Mouse (Mus musculus) forebrain, embryonic 16.5 days (tissue): Measurements from ENCODE around the gene Brca1. TPM values are rescaled to one million over a fixed set of nuclear protein-coding genes. Genes with fewer than 3 reads are reported as not detected.
"Not testable (repeated sequence)": the region's sequence is repeated elsewhere in the genome, so short reads cannot be mapped to it uniquely, and the experiment has no call there.

ENCODE experiments used
- ATAC-seq: fragments of 200-750 bp; cut with Nextera tagmentation; 2 replicates; pipeline ENCODE4 v1.8.0; 2017; ENCODE audit warnings: mild to moderate bottlenecking, moderate library complexity
- H3K27ac ChIP-seq: fragments of 300-500 bp; sonication (generic); 2 replicates; pipeline ENCODE4 v1.5.1; 2014; ENCODE audit warnings: low read length, control low read depth
- H3K27me3 ChIP-seq: fragments of 300-500 bp; sonication (generic); replicated peaks from 2 replicates; pipeline ENCODE4 v1.6.1; 2014; ENCODE audit warnings: low read length; ENCODE audit not compliant: control insufficient read depth, insufficient read depth
- H3K36me3 ChIP-seq: fragments of 300-500 bp; sonication (generic); 2 replicates; pipeline ENCODE4 v1.6.1; 2014; ENCODE audit not compliant: control insufficient read depth, insufficient read depth
- H3K4me1 ChIP-seq: fragments of 300-500 bp; sonication (generic); replicated peaks from 2 replicates; pipeline ENCODE4 v1.6.1; 2014; ENCODE audit warnings: low read length; ENCODE audit not compliant: control insufficient read depth, insufficient read depth
- H3K4me2 ChIP-seq: fragments of 300-500 bp; sonication (generic); 2 replicates; pipeline ENCODE4 v1.6.1; 2014; ENCODE audit warnings: mild to moderate bottlenecking, low read length, control low read depth
- H3K4me3 ChIP-seq: fragments of 300-500 bp; sonication (generic); replicated peaks from 2 replicates; pipeline ENCODE4 v1.5.1; 2014; ENCODE audit warnings: mild to moderate bottlenecking, low read length, control low read depth
- H3K9ac ChIP-seq: fragments of 300-500 bp; sonication (generic); replicated peaks from 2 replicates; pipeline ENCODE4 v1.6.1; 2014; ENCODE audit warnings: low read depth, low read length, control low read depth
- H3K9me3 ChIP-seq: fragments of 300-500 bp; sonication (generic); 2 replicates; pipeline ENCODE4 v1.6.1; 2016; ENCODE audit warnings: low read length; ENCODE audit not compliant: control insufficient read depth
- WGBS: fragments of 180-500 bp; shearing (Covaris S2); extraction: QIAGEN DNeasy Blood & Tissue Kit; methylation state at CpG from one replicate; pipeline ENCODE4 v1.1.7; 2014; 5-methylcytosine and 5-hydroxymethylcytosine counted together
- polyA plus RNA-seq: library from polyadenylated mRNA; unstranded; fragments of >200 nt; fragmentation: Nextera tagmentation; extraction: Ambion mirVana; gene quantifications from 2 replicates; pipeline ENCODE4 v1.2.1, GENCODE M21; 2015

The Brca1 gene
- polyA plus RNA-seq, 1 experiment from 2014 or later, result 5.4 TPM

DNA sequence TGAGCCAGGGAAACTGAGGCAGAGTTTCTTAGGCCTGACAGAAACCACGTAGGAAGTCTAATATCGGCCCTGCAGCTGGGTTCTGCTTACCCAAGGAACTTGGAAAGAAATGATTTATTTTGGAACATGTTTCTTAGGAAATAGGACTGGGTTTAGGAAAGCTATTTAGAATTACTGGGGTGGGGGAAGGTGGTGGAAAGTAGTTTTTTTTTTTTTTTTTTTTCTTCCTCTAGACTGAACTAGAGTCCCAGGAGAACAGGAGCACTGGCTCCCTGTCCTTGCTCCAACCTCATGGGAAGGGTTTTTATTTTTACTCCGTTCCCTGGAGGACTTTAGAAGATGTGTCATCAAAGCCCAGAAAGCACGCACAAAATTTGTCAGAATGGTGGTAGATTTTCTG, 82.6 kb downstream of the Brca1 start:
- peak overlapping the region; percentile 71 for H3K4me3 ChIP-seq
- H3K4me2 ChIP-seq, result peak overlapping the region; percentile 89
- WGBS, result 65% methylated on average over 4 of the region's 4 CpGs
- H3K27me3 ChIP-seq, result no peaks in the 10 kb centered on the region
- H3K27ac ChIP-seq, result no peak overlapping the region
- H3K9me3 ChIP-seq, result no peaks in the 10 kb centered on the region
- ATAC-seq, result no peak
- H3K9ac ChIP-seq, result peak overlapping the region; percentile 80
- H3K4me1 ChIP-seq, result peaks cover 34% of the 10 kb centered on the region
- H3K36me3 ChIP-seq, result no peaks in the 10 kb centered on the region

- Histone ChIP-seq H3K4me2 (peak overlapping the region; percentile 89), H3K4me3 (peak overlapping the region; percentile 71), H3K36me3 (no peaks in the 10 kb centered on the region), H3K27ac (peak overlapping the region; percentile 76; the same call in 1 of the 2 replicates), H3K27me3 (no peaks in the 10 kb centered on the region), H3K9me3 (no peaks in the 10 kb centered on the region), H3K4me1 (peaks cover 39% of the 10 kb centered on the region), H3K9ac (peak overlapping the region; percentile 80)
- WGBS, result 2% methylated on average over 13 of the region's 13 CpGs
- ATAC-seq, result no peak; the same call in 1 of the 2 replicates
Observed at GRCm38 (mm10) chr11:101468731-101469130, 83.0 kb downstream of the Brca1 start.

DNA sequence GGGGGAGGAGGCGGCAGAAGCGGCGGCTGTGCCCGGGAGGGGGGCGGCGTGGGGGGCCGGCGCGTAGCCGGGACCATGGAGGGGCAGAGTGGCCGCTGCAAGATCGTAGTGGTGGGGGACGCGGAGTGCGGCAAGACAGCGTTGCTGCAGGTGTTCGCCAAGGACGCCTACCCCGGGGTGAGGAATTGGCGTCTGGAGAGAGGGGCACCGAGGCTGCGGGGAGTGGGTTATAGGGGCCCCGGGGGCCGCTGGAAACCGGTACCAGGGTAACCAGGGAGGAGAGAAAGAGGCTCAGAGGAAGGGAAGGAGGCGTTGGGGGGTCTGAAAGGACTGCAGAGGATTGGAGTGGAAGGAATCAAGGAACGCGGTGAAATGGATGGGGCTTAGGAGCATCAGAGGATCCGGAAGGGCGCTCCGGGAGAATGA, 83.5 kb downstream of the Brca1 start:
- H3K27me3 ChIP-seq, result no peaks in the 10 kb centered on the region
- H3K4me2 ChIP-seq, result peak overlapping the region; percentile 89
- peak overlapping the region; percentile 71 for H3K4me3 ChIP-seq
- under 1% methylated on average over 30 of the region's 31 CpGs for WGBS
- no peaks in the 10 kb centered on the region for H3K36me3 ChIP-seq
- no peaks in the 10 kb centered on the region for H3K9me3 ChIP-seq
- H3K4me1 ChIP-seq, result peaks cover 43% of the 10 kb centered on the region
- H3K27ac ChIP-seq, result peak overlapping the region; percentile 76
- ATAC-seq, result peak; percentile 15
- peak overlapping the region; percentile 80 for H3K9ac ChIP-seq

- peak overlapping the region; percentile 89 for H3K4me2 ChIP-seq
- peak overlapping the region; percentile 76 for H3K27ac ChIP-seq
- WGBS, result under 1% methylated on average over 53 of the region's 54 CpGs
- H3K9ac ChIP-seq, result peak overlapping the region; percentile 80
- H3K27me3 ChIP-seq, result no peaks in the 10 kb centered on the region
- no peaks in the 10 kb centered on the region for H3K9me3 ChIP-seq
- no peaks in the 10 kb centered on the region for H3K36me3 ChIP-seq
- H3K4me3 ChIP-seq, result peak overlapping the region; percentile 71
- peaks cover 47% of the 10 kb centered on the region for H3K4me1 ChIP-seq
- peak; percentile 68 for ATAC-seq
Observed at GRCm38 (mm10) chr11:101467477-101468262, 84.1 kb downstream of the Brca1 start.

DNA sequence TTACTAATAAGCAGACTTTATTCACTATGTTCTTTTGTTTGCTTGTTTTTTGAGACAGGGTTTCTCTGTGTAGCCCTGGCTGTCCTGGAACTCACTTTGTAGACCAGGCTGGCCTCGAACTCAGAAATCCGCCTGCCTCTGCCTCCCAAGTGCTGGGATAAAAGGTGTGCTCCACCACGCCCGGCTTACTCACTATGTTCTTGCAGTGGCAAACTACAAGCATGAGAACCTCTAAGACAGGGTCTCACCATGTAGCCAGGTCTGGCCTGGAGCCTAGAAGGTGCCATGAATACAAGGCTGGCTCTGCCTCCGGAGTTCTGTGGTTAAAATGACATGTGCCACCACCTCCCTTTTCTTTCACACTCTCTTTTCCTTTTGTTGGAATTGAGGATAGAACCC, 85.2 kb downstream of the Brca1 start:
- ATAC-seq, H3K9me3 ChIP-seq, H3K9ac ChIP-seq, H3K36me3 ChIP-seq, H3K27me3 ChIP-seq, H3K27ac ChIP-seq: not testable (repeated sequence)
- Histone ChIP-seq H3K4me1 (peaks cover 52% of the 10 kb centered on the region), H3K4me2 (peak overlapping the region; percentile 67), H3K4me3 (peak overlapping the region; percentile 94)
- 59% methylated on average over 5 of the region's 5 CpGs for WGBS

GRCm38 (mm10) chr11:101465869-101466551, 85.7 kb downstream of the Brca1 start, which contains the start of gene Vat1:
Gene Vat1 (minus strand): TSS chr11:101466230.
- H3K27me3 ChIP-seq, result no peaks in the 10 kb centered on the region
- H3K4me2 ChIP-seq, result peak within 1 kb of the TSS; percentile 89
- 1% methylated on average over 60 of the region's 60 CpGs for WGBS
- H3K9ac ChIP-seq, result peak within 1 kb of the TSS; percentile 95
- peak within 1 kb of the TSS; percentile 94 for H3K4me3 ChIP-seq
- peak; percentile 61 for ATAC-seq
- H3K9me3 ChIP-seq, result no peaks in the 10 kb centered on the region
- peaks cover 52% of the 10 kb centered on the region for H3K4me1 ChIP-seq
- peaks cover 7% of the 10 kb centered on the region; the same call in 1 of the 2 replicates for H3K36me3 ChIP-seq
- peak within 1 kb of the TSS; percentile 89 for H3K27ac ChIP-seq

GRCm38 (mm10) chr11:101465101-101465868, 86.5 kb downstream of the Brca1 start:
- H3K27ac ChIP-seq, result peak overlapping the region; percentile 89
- no peaks in the 10 kb centered on the region for H3K9me3 ChIP-seq
- peak; percentile 49 for ATAC-seq
- H3K4me1 ChIP-seq, result peaks cover 52% of the 10 kb centered on the region
- H3K9ac ChIP-seq, result peak overlapping the region; percentile 95
- peak overlapping the region; percentile 67 for H3K4me2 ChIP-seq
- WGBS, result under 1% methylated on average over 50 of the region's 51 CpGs
- H3K36me3 ChIP-seq, result peaks cover 10% of the 10 kb centered on the region
- peak overlapping the region; percentile 94 for H3K4me3 ChIP-seq
- no peaks in the 10 kb centered on the region for H3K27me3 ChIP-seq

DNA sequence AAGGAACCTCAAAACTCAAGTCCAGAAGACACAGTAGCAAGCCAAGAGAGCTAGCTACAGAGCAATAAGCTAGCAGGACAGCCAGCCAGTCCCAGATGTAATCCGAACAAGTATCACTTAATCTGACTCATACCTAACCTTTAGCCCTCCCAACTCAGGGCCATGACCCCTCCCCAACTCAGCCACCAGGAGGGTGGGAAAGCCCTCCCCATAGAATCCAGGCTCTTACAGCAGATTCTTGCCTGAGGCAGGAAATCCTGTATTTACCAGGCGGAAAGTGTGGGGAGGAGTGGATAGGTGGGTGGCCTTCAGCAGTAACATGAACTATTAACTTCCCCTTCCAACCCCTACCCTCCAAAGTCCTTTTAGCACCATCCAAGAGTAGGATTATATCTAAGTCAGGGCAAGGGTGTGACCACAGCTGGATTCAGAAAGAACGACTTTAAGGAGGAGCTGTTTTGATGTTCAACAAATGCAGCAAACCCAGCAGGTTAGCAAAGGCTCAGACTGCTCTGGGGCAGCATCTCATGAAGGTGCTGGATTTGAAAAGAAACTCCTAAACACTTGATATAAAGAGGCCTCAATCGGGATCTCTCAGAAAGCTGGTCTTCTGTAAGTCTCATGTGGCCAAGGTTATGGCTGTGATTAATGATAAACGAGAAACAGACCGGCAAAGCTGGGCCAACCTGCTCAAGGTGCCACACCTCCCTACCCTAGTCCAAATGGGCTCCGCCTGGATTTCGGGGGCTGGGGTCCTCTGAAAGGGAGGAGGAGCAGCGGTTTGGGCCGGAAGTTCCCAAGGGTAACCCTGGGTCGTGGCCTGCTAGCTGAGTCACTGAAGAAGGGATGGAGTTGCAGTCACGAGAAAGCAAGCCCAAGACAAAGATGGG, 87.3 kb downstream of the Brca1 start, which contains the start of gene Rnd2:
TSS of gene Rnd2 (plus strand) at position 789 of the 890 bp plus-strand sequence.
- ATAC-seq, result no peak
- Histone ChIP-seq H3K9me3 (no peaks in the 10 kb centered on the region), H3K4me1 (peaks cover 52% of the 10 kb centered on the region), H3K36me3 (peaks cover 19% of the 10 kb centered on the region), H3K9ac (peak within 1 kb of the TSS; percentile 95), H3K27ac (peak within 1 kb of the TSS; percentile 89), H3K4me3 (peak within 1 kb of the TSS; percentile 94), H3K4me2 (peak within 1 kb of the TSS; percentile 67), H3K27me3 (no peaks in the 10 kb centered on the region)
- 22% methylated on average over 12 of the region's 12 CpGs for WGBS
